Mouse (Mus musculus) stomach, postnatal 0 days (tissue): Measurements from ENCODE around the gene Cisd1. TPM values are rescaled to one million over a fixed set of nuclear protein-coding genes. Genes with fewer than 3 reads are reported as not detected.

Source experiments
- ATAC-seq: fragments of 200-750 bp; cut with Nextera tagmentation; 2 replicates; pipeline ENCODE4 v1.8.0; 2017; ENCODE audit not compliant: low FRiP score, low TSS enrichment
- DNase-seq: peaks from one replicate; pipeline ENCODE4 v3.0.0-alpha.2; 2016; ENCODE audit warnings: low spot score
- H3K27ac ChIP-seq: fragments of 300-500 bp; sonication (generic); replicated peaks from 2 replicates; pipeline ENCODE4 v1.5.1; 2014; ENCODE audit warnings: mild to moderate bottlenecking, control low read depth
- H3K27me3 ChIP-seq: fragments of 300-500 bp; sonication (generic); 2 replicates; pipeline ENCODE4 v1.6.1; 2014; ENCODE audit warnings: low read length; ENCODE audit not compliant: control insufficient read depth, insufficient read depth
- H3K36me3 ChIP-seq: fragments of 300-500 bp; sonication (generic); 2 replicates; pipeline ENCODE4 v1.6.1; 2014; ENCODE audit warnings: low read length, mixed read lengths; ENCODE audit not compliant: control insufficient read depth, insufficient read depth
- H3K4me1 ChIP-seq: fragments of 300-500 bp; sonication (generic); replicated peaks from 2 replicates; pipeline ENCODE4 v1.6.1; 2014; ENCODE audit warnings: antibody characterized with exemption; ENCODE audit not compliant: control insufficient read depth, insufficient read depth
- H3K4me2 ChIP-seq: fragments of 300-500 bp; sonication (generic); replicated peaks from 2 replicates; pipeline ENCODE4 v1.6.1; 2014; ENCODE audit warnings: low read depth, mild to moderate bottlenecking, control low read depth, moderate library complexity
- H3K4me3 ChIP-seq: fragments of 300-500 bp; sonication (generic); 2 replicates; pipeline ENCODE4 v1.5.1; 2014; ENCODE audit warnings: low read depth, low read length, control low read depth
- H3K9ac ChIP-seq: fragments of 300-500 bp; sonication (generic); 2 replicates; pipeline ENCODE4 v1.6.1; 2014; ENCODE audit warnings: mild to moderate bottlenecking, low read length, control low read depth, mixed read lengths
- H3K9me3 ChIP-seq: fragments of 300-500 bp; sonication (generic); 2 replicates; pipeline ENCODE4 v1.6.1; 2016; ENCODE audit warnings: low read length; ENCODE audit not compliant: control insufficient read depth
- CTCF ChIP-seq: IDR thresholded peaks from 2 replicates; pipeline ENCODE4 v1.5.1; 2016; ENCODE audit warnings: antibody characterized with exemption, low read depth, mild to moderate bottlenecking, moderate library complexity
- EP300 ChIP-seq: optimal IDR thresholded peaks from 2 replicates; pipeline ENCODE3; 2016; ENCODE audit warnings: antibody characterized with exemption
- WGBS: fragments of 180-500 bp; shearing (Covaris S2); extraction: QIAGEN DNeasy Blood & Tissue Kit; methylation state at CpG from one replicate; pipeline ENCODE4 v1.1.7; 2014; 5-methylcytosine and 5-hydroxymethylcytosine counted together
- polyA plus RNA-seq: library from polyadenylated mRNA; unstranded; fragments of >200 nt; fragmentation: Nextera tagmentation; extraction: Ambion mirVana; gene quantifications from 2 replicates; pipeline ENCODE4 v1.2.1, GENCODE M21; 2015

Gene Cisd1
- polyA plus RNA-seq, 1 experiment from 2014 or later = 147 TPM

DNA sequence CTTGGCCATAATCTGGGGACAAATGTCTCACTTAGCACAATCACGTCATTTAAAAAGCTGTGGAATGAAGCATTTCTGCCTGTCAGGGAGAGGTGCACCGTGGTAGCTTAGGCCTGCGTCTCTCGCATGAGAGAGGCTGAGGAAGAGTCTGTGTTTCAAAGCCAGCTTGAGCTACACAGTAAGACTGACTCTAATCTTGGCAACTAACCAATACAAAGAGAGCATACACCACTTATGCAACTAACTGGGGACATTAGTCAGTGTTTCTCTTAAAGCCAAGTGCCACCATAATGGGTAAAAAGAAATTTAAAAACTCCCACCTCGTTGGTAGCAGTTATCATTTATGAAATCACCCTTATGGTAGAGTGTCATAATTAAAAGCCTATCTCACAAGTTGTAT, 15.9 kb downstream of the Cisd1 start:
- 83% methylated on average over 5 of the region's 5 CpGs for WGBS
- Histone ChIP-seq H3K4me3 (no peak overlapping the region), H3K4me2 (no peak overlapping the region), H3K27ac (no peak overlapping the region), H3K4me1 (no peaks in the 10 kb centered on the region), H3K27me3 (no peaks in the 10 kb centered on the region), H3K9me3 (no peaks in the 10 kb centered on the region), H3K36me3 (no peaks in the 10 kb centered on the region; the same call in 1 of the 2 replicates), H3K9ac (no peak overlapping the region)
- ATAC-seq (no peak), DNase-seq (no peak)
- TF ChIP-seq EP300 (no peak), CTCF (no peak)

DNA sequence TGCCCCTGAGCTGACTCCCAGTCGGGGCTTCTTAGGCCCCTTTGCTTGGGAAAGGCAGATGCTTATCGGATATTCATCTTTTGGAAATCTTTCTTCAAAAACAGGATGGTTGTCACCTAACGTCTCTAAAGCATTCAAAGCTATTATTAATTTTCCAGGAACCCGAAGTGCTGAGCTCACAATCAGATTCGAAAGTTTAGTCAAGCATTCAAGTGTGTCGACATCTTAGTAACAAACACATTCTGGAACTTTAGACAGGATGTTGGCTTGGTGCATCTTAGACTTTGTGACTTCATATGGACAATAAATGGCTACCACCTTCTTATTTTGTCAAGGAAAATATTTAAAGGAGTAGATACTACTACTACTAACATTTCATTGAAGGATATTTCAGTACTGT, 16.4 kb downstream of the Cisd1 start:
- Histone ChIP-seq H3K27ac (no peak overlapping the region), H3K36me3 (no peaks in the 10 kb centered on the region; the same call in 1 of the 2 replicates), H3K27me3 (no peaks in the 10 kb centered on the region), H3K9me3 (no peaks in the 10 kb centered on the region), H3K4me3 (no peak overlapping the region), H3K4me2 (no peak overlapping the region), H3K4me1 (no peaks in the 10 kb centered on the region), H3K9ac (no peak overlapping the region)
- DNase-seq (no peak), ATAC-seq (no peak)
- 86% methylated on average over 6 of the region's 6 CpGs for WGBS
- TF ChIP-seq CTCF (no peak), EP300 (no peak)

GRCm38 (mm10) chr10:71327386-71327785, 17.4 kb downstream of the Cisd1 start:
- Histone ChIP-seq H3K9me3 (no peaks in the 10 kb centered on the region), H3K27me3 (no peaks in the 10 kb centered on the region), H3K27ac (no peak overlapping the region), H3K4me2 (no peak overlapping the region), H3K4me3 (no peak overlapping the region), H3K4me1 (no peaks in the 10 kb centered on the region), H3K9ac (no peak overlapping the region), H3K36me3 (no peaks in the 10 kb centered on the region; the same call in 1 of the 2 replicates)
- no peak for ATAC-seq
- no peak for TF ChIP-seq CTCF
- TF ChIP-seq EP300 = no peak
- WGBS = 80% methylated on average over 10 of the region's 10 CpGs
- no peak for DNase-seq

DNA sequence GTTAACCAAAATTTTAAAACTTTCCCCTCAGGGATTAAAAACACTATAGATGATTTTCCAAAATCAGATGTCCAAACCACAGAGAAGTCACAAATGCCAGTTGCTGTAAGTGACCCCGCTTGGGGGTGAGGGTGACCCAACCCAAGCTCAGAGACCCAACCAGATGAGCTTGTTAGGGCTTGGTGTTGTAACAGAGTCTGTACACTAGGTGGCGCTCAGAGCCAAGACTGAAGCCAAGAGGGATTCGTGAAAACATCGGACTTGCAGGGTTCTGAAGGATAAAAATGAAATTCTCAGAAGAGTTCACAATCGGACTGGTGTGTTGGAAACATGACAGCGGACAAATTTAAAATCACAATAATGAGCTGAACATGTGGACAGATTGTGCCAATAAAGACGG, 18.0 kb downstream of the Cisd1 start:
- no peak overlapping the region for H3K9ac ChIP-seq
- H3K27me3 ChIP-seq = no peaks in the 10 kb centered on the region
- H3K4me1 ChIP-seq = no peaks in the 10 kb centered on the region
- DNase-seq = peak; percentile 71
- no peak overlapping the region for H3K27ac ChIP-seq
- no peaks in the 10 kb centered on the region for H3K9me3 ChIP-seq
- no peak overlapping the region for H3K4me2 ChIP-seq
- ATAC-seq = no peak
- H3K4me3 ChIP-seq = no peak overlapping the region
- no peaks in the 10 kb centered on the region; the same call in 1 of the 2 replicates for H3K36me3 ChIP-seq
- peak; percentile 97 for TF ChIP-seq CTCF
- TF ChIP-seq EP300 = no peak
- WGBS = 9% methylated on average over 7 of the region's 7 CpGs

DNA sequence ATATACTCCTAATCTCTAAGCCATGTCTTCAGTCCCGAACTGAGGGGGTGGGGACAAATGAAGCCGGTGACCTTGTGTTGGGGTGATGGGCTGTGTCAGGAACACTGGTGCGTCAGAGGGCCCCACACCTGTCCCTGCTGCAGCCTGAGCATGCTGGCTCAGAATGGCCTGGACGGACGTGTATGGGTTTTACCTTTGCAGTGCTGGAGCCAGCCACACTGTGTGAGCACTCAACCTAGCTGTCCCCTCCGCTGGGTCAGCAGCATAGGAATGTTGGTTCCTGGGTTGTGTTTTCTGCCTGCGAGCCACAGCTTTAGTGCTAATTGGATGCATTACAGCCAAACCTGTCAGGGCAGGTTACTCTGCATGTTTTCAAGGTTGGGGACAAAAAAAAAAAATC, 18.6 kb downstream of the Cisd1 start:
- no peak overlapping the region for H3K27ac ChIP-seq
- H3K27me3 ChIP-seq = no peaks in the 10 kb centered on the region
- H3K4me1 ChIP-seq = no peaks in the 10 kb centered on the region
- no peak overlapping the region for H3K9ac ChIP-seq
- ATAC-seq (no peak), DNase-seq (no peak)
- no peaks in the 10 kb centered on the region; the same call in 1 of the 2 replicates for H3K36me3 ChIP-seq
- 71% methylated on average over 7 of the region's 7 CpGs for WGBS
- H3K4me2 ChIP-seq = no peak overlapping the region
- no peak for TF ChIP-seq CTCF
- no peak for TF ChIP-seq EP300
- H3K9me3 ChIP-seq = no peaks in the 10 kb centered on the region
- H3K4me3 ChIP-seq = no peak overlapping the region

DNA sequence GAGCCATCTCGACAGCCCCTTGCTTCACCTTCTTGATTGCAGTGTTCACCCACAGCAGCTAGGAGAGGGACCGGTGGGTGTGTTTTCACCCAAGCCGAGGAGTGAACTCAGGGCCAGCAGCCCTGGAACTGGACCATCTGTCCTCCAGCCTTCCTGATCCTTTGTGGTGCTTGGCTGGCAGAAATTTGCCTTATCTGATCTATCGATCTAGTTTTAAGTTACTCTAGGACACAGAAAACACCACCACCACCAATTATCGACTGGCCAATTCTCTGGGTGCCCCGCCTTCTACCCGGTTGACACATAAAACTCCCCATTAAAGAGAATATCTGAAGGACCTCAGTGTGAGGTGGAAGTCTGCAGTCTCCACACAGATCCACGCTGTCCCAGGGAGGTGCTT, 21.1 kb downstream of the Cisd1 start:
- Histone ChIP-seq H3K27me3 (no peaks in the 10 kb centered on the region), H3K4me3 (no peak overlapping the region), H3K36me3 (no peaks in the 10 kb centered on the region; the same call in 1 of the 2 replicates), H3K4me1 (no peaks in the 10 kb centered on the region), H3K27ac (no peak overlapping the region), H3K4me2 (no peak overlapping the region), H3K9me3 (no peaks in the 10 kb centered on the region), H3K9ac (no peak overlapping the region)
- no peak for DNase-seq
- TF ChIP-seq EP300 = no peak
- TF ChIP-seq CTCF = no peak
- 82% methylated on average over 8 of the region's 8 CpGs for WGBS
- no peak for ATAC-seq
